Mouse (Mus musculus) forebrain, embryonic 15.5 days (tissue): ENCODE measurements around the gene Cby1. TPM values are rescaled to one million over a fixed set of nuclear protein-coding genes. Genes with fewer than 3 reads are reported as not detected.

Experiments used
- ATAC-seq: fragments of 200-750 bp; cut with Nextera tagmentation; replicated peaks from 2 replicates; pipeline ENCODE4 v1.8.0; 2017; ENCODE audit warnings: mild to moderate bottlenecking, moderate TSS enrichment, moderate library complexity
- H3K27ac ChIP-seq: fragments of 300-500 bp; sonication (generic); replicated peaks from 2 replicates; pipeline ENCODE4 v1.5.1; 2015; ENCODE audit warnings: mild to moderate bottlenecking, inconsistent platforms
- H3K27me3 ChIP-seq: fragments of 300-500 bp; sonication (generic); 2 replicates; pipeline ENCODE4 v1.6.1; 2015; ENCODE audit warnings: inconsistent platforms
- H3K36me3 ChIP-seq: fragments of 300-500 bp; sonication (generic); 2 replicates; pipeline ENCODE4 v1.6.1; 2015; ENCODE audit warnings: mild to moderate bottlenecking, inconsistent platforms
- H3K4me1 ChIP-seq: fragments of 300-500 bp; sonication (generic); 2 replicates; pipeline ENCODE4 v1.6.1; 2015; ENCODE audit warnings: inconsistent platforms
- H3K4me2 ChIP-seq: fragments of 300-500 bp; sonication (generic); replicated peaks from 2 replicates; pipeline ENCODE4 v1.6.1; 2015; ENCODE audit warnings: mild to moderate bottlenecking, inconsistent platforms
- H3K4me3 ChIP-seq: fragments of 300-500 bp; sonication (generic); 2 replicates; pipeline ENCODE4 v1.5.1; 2015; ENCODE audit warnings: mild to moderate bottlenecking, inconsistent platforms
- H3K9ac ChIP-seq: fragments of 300-500 bp; sonication (generic); replicated peaks from 2 replicates; pipeline ENCODE4 v1.6.1; 2015; ENCODE audit warnings: mild to moderate bottlenecking, inconsistent platforms
- H3K9me3 ChIP-seq: fragments of 300-500 bp; sonication (generic); 2 replicates; pipeline ENCODE4 v1.6.1; 2016; ENCODE audit warnings: inconsistent platforms
- WGBS: fragments of 180-500 bp; shearing (Covaris S2); methylation state at CpG from one replicate; pipeline ENCODE4 v1.1.7; 2015; ENCODE audit warnings: mixed read lengths; 5-methylcytosine and 5-hydroxymethylcytosine counted together
- polyA plus RNA-seq: library from polyadenylated mRNA; unstranded; fragments of >200 nt; fragmentation: Nextera tagmentation; extraction: Ambion mirVana; gene quantifications from 2 replicates; pipeline ENCODE4 v1.2.1, GENCODE M21; 2015

Cby1 gene
- polyA plus RNA-seq, 1 experiment from 2014 or later: 124 TPM

GRCm38 (mm10) chr15:79692334-79692733, 33.3 kb downstream of the Cby1 start:
- peak overlapping the region; percentile 87 for H3K4me2 ChIP-seq
- WGBS: 76% methylated on average over 5 of the region's 5 CpGs
- H3K27ac ChIP-seq: no peak overlapping the region
- no peak overlapping the region for H3K9ac ChIP-seq
- no peaks in the 10 kb centered on the region for H3K27me3 ChIP-seq
- H3K36me3 ChIP-seq: 0 out of 2 replicates have a peak, but pooled peaks cover 4% of the 10 kb centered on the region
- H3K4me1 ChIP-seq: peaks cover 40% of the 10 kb centered on the region
- H3K4me3 ChIP-seq: peak overlapping the region; percentile 87; the same call in 1 of the 2 replicates
- no peak for ATAC-seq
- no peaks in the 10 kb centered on the region for H3K9me3 ChIP-seq

- Histone ChIP-seq H3K27me3 (no peaks in the 10 kb centered on the region), H3K4me3 (no peak overlapping the region), H3K4me2 (no peak overlapping the region), H3K36me3 (0 out of 2 replicates have a peak, but pooled peaks cover 4% of the 10 kb centered on the region), H3K4me1 (peaks cover 41% of the 10 kb centered on the region), H3K27ac (no peak overlapping the region), H3K9me3 (no peaks in the 10 kb centered on the region), H3K9ac (no peak overlapping the region)
- no peak for ATAC-seq
- WGBS: 85% methylated on average over 11 of the region's 11 CpGs
Observed at GRCm38 (mm10) chr15:79693740-79694139, 34.7 kb downstream of the Cby1 start.

- H3K4me1 ChIP-seq: peaks cover 41% of the 10 kb centered on the region
- no peak overlapping the region for H3K9ac ChIP-seq
- no peaks in the 10 kb centered on the region for H3K27me3 ChIP-seq
- no peak for ATAC-seq
- no peaks in the 10 kb centered on the region for H3K9me3 ChIP-seq
- no peak overlapping the region for H3K4me3 ChIP-seq
- H3K4me2 ChIP-seq: no peak overlapping the region
- 0 out of 2 replicates have a peak, but pooled peaks cover 4% of the 10 kb centered on the region for H3K36me3 ChIP-seq
- 93% methylated on average over 4 of the region's 4 CpGs for WGBS
- H3K27ac ChIP-seq: no peak overlapping the region
Observed at GRCm38 (mm10) chr15:79694512-79694911, 35.5 kb downstream of the Cby1 start.

GRCm38 (mm10) chr15:79695516-79695915, 36.5 kb downstream of the Cby1 start:
- Histone ChIP-seq H3K4me2 (no peak overlapping the region), H3K36me3 (0 out of 2 replicates have a peak, but pooled peaks cover 4% of the 10 kb centered on the region), H3K4me1 (peaks cover 35% of the 10 kb centered on the region), H3K27me3 (no peaks in the 10 kb centered on the region), H3K27ac (no peak overlapping the region), H3K4me3 (no peak overlapping the region), H3K9me3 (no peaks in the 10 kb centered on the region), H3K9ac (no peak overlapping the region)
- WGBS: 82% methylated on average over 3 of the region's 3 CpGs
- ATAC-seq: no peak

- H3K4me1 ChIP-seq: peaks cover 32% of the 10 kb centered on the region
- H3K36me3 ChIP-seq: 0 out of 2 replicates have a peak, but pooled peaks cover 4% of the 10 kb centered on the region
- no peaks in the 10 kb centered on the region for H3K9me3 ChIP-seq
- peak overlapping the region; percentile 66 for H3K27ac ChIP-seq
- no peak overlapping the region for H3K4me2 ChIP-seq
- no peaks in the 10 kb centered on the region for H3K27me3 ChIP-seq
- WGBS: 85% methylated on average over 2 of the region's 2 CpGs
- H3K4me3 ChIP-seq: no peak overlapping the region
- no peak overlapping the region for H3K9ac ChIP-seq
- no peak for ATAC-seq
Observed at GRCm38 (mm10) chr15:79696508-79696907, 37.5 kb downstream of the Cby1 start.

- WGBS: 54% methylated on average over 6 of the region's 6 CpGs
- Histone ChIP-seq H3K9ac (no peak overlapping the region), H3K36me3 (0 out of 2 replicates have a peak, but pooled peaks cover 4% of the 10 kb centered on the region), H3K27me3 (no peaks in the 10 kb centered on the region), H3K4me1 (peaks cover 27% of the 10 kb centered on the region), H3K4me3 (no peak overlapping the region), H3K9me3 (no peaks in the 10 kb centered on the region), H3K4me2 (no peak overlapping the region), H3K27ac (peak overlapping the region; percentile 66)
- peak; percentile 72 for ATAC-seq
Observed at GRCm38 (mm10) chr15:79697011-79697410, 38.0 kb downstream of the Cby1 start.

- no peaks in the 10 kb centered on the region for H3K27me3 ChIP-seq
- peak overlapping the region; percentile 66 for H3K27ac ChIP-seq
- no peak overlapping the region for H3K4me3 ChIP-seq
- no peaks in the 10 kb centered on the region for H3K9me3 ChIP-seq
- no peak overlapping the region for H3K9ac ChIP-seq
- H3K4me1 ChIP-seq: peaks cover 20% of the 10 kb centered on the region
- 71% methylated on average over 9 of the region's 9 CpGs for WGBS
- ATAC-seq: peak; percentile 11; the same call in 1 of the 2 replicates
- 0 out of 2 replicates have a peak, but pooled peaks cover 4% of the 10 kb centered on the region for H3K36me3 ChIP-seq
- H3K4me2 ChIP-seq: no peak overlapping the region
Observed at GRCm38 (mm10) chr15:79697558-79698187, 38.7 kb downstream of the Cby1 start.

- H3K9ac ChIP-seq: no peak overlapping the region
- H3K9me3 ChIP-seq: no peaks in the 10 kb centered on the region
- peaks cover 40% of the 10 kb centered on the region for H3K36me3 ChIP-seq
- WGBS: 77% methylated on average over 17 of the region's 17 CpGs
- 0 out of 2 replicates have a peak, but pooled peaks cover 5% of the 10 kb centered on the region for H3K4me1 ChIP-seq
- no peak overlapping the region for H3K4me2 ChIP-seq
- H3K27me3 ChIP-seq: no peaks in the 10 kb centered on the region
- 0 out of 2 replicates have a peak overlapping the region, but pooled peaks have one; percentile 13 for H3K27ac ChIP-seq
- H3K4me3 ChIP-seq: no peak overlapping the region
- ATAC-seq: no peak
Observed at GRCm38 (mm10) chr15:79706603-79707214, 47.7 kb downstream of the Cby1 start.

- Histone ChIP-seq H3K27me3 (no peaks in the 10 kb centered on the region), H3K4me1 (0 out of 2 replicates have a peak, but pooled peaks cover 5% of the 10 kb centered on the region), H3K27ac (no peak overlapping the region), H3K9ac (no peak overlapping the region), H3K36me3 (peaks cover 54% of the 10 kb centered on the region), H3K4me2 (no peak overlapping the region), H3K9me3 (no peaks in the 10 kb centered on the region), H3K4me3 (no peak overlapping the region)
- 92% methylated on average over 5 of the region's 5 CpGs for WGBS
- ATAC-seq: no peak
Observed at GRCm38 (mm10) chr15:79708229-79708822, 49.3 kb downstream of the Cby1 start.

GRCm38 (mm10) chr15:79715646-79716045, 56.6 kb downstream of the Cby1 start:
- WGBS: 91% methylated on average over 7 of the region's 7 CpGs

GRCm38 (mm10) chr15:79716710-79717109, 57.7 kb downstream of the Cby1 start:
- Histone ChIP-seq H3K27ac (no peak overlapping the region), H3K36me3 (peaks cover 81% of the 10 kb centered on the region), H3K9ac (no peak overlapping the region), H3K9me3 (no peaks in the 10 kb centered on the region), H3K4me1 (no peaks in the 10 kb centered on the region), H3K27me3 (no peaks in the 10 kb centered on the region), H3K4me2 (no peak overlapping the region), H3K4me3 (no peak overlapping the region)
- WGBS: 81% methylated on average over 6 of the region's 6 CpGs
- no peak for ATAC-seq

More at GRCm38 (mm10) chr15:79715646-79716045, 56.6 kb downstream of the Cby1 start:
- Histone ChIP-seq H3K9ac (no peak overlapping the region), H3K4me2 (no peak overlapping the region), H3K9me3 (no peaks in the 10 kb centered on the region), H3K4me1 (no peaks in the 10 kb centered on the region), H3K36me3 (peaks cover 85% of the 10 kb centered on the region), H3K27ac (no peak overlapping the region), H3K27me3 (no peaks in the 10 kb centered on the region), H3K4me3 (no peak overlapping the region)
- ATAC-seq: no peak
